Mouse (Mus musculus): ENCODE results near the gene Ctnna2.

The Ctnna2 gene

GRCm38 (mm10) chr6:77139306-77139920, 840.1 kb downstream of the Ctnna2 start:
- no peak for DNase-seq (ENCODE audit: low spot score)

DNA sequence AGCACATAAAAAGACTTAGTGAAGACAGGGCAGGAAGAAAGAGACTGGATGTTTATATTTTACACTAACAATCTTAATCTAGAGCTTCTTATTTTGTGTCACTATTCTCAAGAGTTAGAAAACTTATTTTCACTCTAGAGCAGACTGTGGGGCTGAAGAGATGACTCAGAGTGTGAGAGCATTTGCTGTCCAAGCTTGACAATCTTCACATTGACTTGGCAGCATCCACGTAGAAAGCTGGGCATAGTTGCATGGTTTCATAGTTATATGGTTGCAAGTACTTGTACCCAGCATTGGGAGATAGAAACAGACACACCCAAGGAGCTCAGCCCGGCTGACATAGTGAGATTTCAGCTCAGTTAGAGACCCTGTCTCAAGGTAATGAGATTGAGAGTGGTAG, 858.6 kb downstream of the Ctnna2 start:
- no peak for DNase-seq (ENCODE audit: low spot score)

GRCm38 (mm10) chr6:77120510-77120909, 859.0 kb downstream of the Ctnna2 start:
- DNase-seq (ENCODE audit: low spot score): no peak

- DNase-seq (ENCODE audit: low spot score): no peak
These were observed 870.2 kb downstream of the Ctnna2 start for GRCm38 (mm10) chr6:77109095-77109945.

- DNase-seq (ENCODE audit: low spot score): no peak
These were observed 878.5 kb downstream of the Ctnna2 start for GRCm38 (mm10) chr6:77101047-77101446.

DNA sequence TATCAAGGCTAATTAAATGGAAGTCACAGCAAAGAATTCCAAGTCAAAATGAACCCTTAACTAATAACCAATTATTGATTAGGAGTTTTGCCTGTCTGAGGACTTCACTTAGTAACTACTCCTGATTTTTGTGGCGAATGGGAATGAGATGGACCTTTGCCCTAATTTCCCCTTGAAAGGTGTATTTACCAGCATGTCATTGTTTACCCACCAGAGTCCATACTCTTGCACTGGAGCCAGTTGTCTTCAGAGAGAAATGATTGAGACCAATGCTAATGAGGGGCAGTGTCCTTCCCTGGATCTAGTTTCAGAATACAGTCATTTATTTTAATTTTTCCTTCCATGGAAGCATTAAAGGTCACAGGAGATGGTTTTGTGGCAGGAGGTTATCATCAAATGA, 881.0 kb downstream of the Ctnna2 start:
- no peak for DNase-seq (ENCODE audit: low spot score)

DNA sequence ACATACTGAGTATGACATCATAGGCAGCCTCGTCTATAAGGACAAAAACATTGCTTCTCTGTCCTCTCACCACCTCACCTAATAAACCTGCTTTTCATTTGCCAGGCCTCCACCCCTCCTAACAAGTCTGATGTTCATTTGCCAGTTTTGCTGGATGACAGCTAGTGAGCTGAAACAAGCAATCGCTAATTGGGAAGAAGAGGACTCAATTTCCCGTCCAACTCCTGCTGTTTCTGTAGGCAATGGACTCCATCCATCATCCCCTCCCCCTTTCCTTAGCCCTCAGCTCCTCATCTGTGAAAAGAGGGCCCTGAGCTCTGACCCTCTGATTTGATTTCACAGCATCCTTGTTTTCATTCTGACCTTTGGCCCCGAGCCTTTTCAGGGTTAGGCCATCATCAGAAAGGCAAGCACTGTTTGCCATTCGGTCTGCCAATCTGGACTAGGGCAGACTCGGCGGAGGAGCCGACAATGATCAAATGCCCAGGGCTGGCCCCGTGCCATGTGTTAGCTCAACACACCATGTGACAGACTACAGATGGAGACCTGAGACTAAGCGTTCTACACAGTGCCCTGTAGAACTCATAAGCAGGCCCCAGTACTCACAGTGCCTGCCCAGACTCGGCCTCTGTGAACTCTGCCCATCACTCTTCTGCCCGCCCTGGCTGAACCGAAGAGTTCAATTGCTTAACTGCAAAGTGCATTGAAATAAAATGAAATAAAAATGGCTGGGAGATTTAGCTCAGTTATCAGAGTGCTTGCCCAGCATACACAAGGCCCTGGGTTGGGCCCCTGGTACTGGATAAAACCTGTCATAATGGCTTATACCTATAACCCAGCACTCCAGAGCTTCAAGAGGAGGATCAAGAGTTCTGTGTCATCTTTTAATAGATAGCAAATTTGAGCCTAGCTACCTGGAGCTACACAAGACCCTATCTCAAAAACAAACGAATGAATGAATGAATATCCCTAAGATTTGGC, 903.8 kb downstream of the Ctnna2 start:
- DNase-seq (ENCODE audit: low spot score): peak; percentile 26

GRCm38 (mm10) chr6:77069595-77069994, 909.9 kb downstream of the Ctnna2 start:
- DNase-seq (ENCODE audit: low spot score): no peak

DNA sequence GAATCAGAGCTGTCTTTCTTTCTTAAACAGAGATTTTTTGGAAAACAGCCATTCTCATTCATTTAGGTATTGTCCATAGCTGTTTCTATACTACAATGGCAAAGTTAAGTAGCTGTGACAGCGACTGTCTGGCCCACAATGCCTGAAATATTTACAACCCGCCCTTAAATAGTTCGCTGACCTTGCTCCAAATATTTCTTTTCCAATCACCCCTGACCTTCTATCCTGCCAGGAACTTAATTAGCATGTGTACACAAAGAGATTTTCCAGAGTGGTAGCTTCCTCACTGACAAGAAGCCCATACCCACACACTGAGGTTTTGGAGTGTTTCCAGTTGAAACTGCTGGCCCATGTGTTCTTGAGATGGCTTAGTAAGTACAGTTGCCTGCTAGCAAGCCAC, 928.8 kb downstream of the Ctnna2 start:
- DNase-seq (ENCODE audit: low spot score): no peak

- no peak for DNase-seq (ENCODE audit: low spot score)
These were observed 929.3 kb downstream of the Ctnna2 start for GRCm38 (mm10) chr6:77050193-77050592.

GRCm38 (mm10) chr6:77047568-77047967, 931.9 kb downstream of the Ctnna2 start:
- no peak for DNase-seq (ENCODE audit: low spot score)

- DNase-seq (ENCODE audit: low spot score): no peak
These were observed 954.4 kb downstream of the Ctnna2 start for GRCm38 (mm10) chr6:77025066-77025465.

- no peak for DNase-seq (ENCODE audit: low spot score)
These were observed 966.3 kb downstream of the Ctnna2 start for GRCm38 (mm10) chr6:77013194-77013593.

- DNase-seq (ENCODE audit: low spot score): no peak
These were observed 968.5 kb downstream of the Ctnna2 start for GRCm38 (mm10) chr6:77011001-77011400.

GRCm38 (mm10) chr6:76992128-76992527, 987.4 kb downstream of the Ctnna2 start:
- DNase-seq (ENCODE audit: low spot score): no peak

DNA sequence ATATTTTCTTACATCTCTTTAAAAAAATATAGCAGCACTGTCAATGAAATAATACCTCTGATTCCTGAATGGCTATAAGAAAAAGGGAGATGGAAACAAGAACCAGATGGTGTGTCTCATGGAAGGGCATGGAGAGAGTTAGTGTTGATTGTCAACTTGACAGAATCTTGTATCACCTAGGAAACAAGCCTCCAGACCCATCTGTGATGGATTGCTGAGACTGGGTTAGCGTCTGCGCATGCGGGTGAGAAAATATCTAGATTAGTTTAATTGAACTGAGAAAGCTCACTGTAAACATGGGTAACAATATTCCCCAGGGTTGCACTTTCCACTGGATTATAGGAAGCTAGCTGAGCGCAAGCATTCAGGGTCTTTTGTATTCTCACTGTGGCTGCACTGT, 994.7 kb downstream of the Ctnna2 start:
- no peak for DNase-seq (ENCODE audit: low spot score)

- no peak for DNase-seq (ENCODE audit: low spot score)
These were observed 997.8 kb downstream of the Ctnna2 start for GRCm38 (mm10) chr6:76981651-76982050.

GRCm38 (mm10) chr6:76979247-76979850, 1000.1 kb downstream of the Ctnna2 start:
- no peak for DNase-seq (ENCODE audit: low spot score)

DNA sequence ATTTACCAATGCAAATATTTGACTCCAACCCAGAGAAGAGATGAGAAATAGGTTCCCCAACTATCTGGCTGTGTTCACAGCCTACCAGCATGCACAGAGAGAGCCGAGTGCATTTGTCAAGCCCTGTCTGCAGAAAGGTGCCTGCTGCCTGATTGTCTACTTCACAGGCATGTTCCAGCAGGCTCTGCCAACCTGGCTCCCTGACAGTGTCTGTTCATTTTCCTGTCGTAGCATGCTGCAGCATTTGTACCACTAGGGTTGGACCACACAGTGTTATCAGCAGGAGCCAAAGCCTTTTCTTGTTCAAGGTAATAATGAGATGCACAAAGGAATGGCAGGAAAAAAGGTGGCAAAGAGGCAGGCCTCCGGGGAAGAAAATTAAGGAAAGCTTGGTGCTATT, 1001.7 kb downstream of the Ctnna2 start:
- no peak for DNase-seq (ENCODE audit: low spot score)

GRCm38 (mm10) chr6:76974297-76974696, 1005.2 kb downstream of the Ctnna2 start:
- DNase-seq (ENCODE audit: low spot score): no peak

GRCm38 (mm10) chr6:76964998-76965432, 1014.5 kb downstream of the Ctnna2 start:
- no peak for DNase-seq (ENCODE audit: low spot score)

GRCm38 (mm10) chr6:76908086-76908485, 1071.4 kb downstream of the Ctnna2 start:
- no peak for DNase-seq (ENCODE audit: low spot score)

Data from ovary, adult 18-20 months (tissue).